ENCODE assay signal across 9 mouse cellular contexts in the genomic region with DNA sequence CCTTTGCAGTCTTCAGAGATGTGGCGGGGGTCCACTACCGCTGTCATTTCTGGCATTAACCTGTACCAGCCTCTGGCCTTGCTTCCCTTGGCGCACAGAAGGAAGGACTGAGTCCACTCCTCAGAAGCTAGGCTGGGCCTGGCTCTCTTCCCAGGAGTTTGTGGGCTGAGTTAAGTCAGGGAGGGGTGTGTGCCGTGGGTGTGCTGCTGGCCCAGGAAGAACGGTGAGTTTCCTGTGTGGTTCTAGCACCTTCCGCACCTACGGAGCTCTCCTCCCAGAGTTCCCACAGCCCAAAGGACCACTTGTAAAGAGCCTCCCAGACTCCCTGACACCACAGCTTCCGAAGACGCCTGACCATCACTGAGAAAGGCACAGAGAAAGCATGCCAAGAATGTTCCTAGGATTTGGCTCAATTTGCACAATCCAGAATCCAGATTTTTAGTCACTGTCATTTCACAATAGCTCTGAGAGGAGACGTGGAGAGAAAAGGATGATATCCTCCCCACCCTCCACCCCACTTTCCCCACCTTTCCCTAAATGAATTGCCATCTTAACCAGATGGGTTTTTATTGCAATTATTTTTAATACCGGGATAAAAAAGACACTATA.
DNase-seq lines count a peak whose midpoint lies in the region; ATAC-seq and TF ChIP-seq lines count a peak whose summit lies in the region.
"Had no signal": no experiment of that assay in that cellular context is flagged by ENCODE, and none has a peak within 500 bp of the region (broad histone marks: within the 10 kb centered on the region; RNA-seq: fewer than 3 reads in every experiment).

No protein-coding gene starts in this region.

- no peaks in the 10 kb centered on the region for H3K36me3 ChIP-seq in C2C12 (ENCODE audit: control insufficient read depth, insufficient read depth)
- H3K36me3 ChIP-seq in intestine, embryonic 15.5 days: no peaks in the 10 kb centered on the region
- H3K36me3 ChIP-seq in limb, embryonic 15.5 days: no peaks in the 10 kb centered on the region
- H3K36me3 ChIP-seq in stomach, embryonic 15.5 days: no peaks in the 10 kb centered on the region

- H3K79me2 ChIP-seq in C2C12 (ENCODE audit: control insufficient read depth, insufficient read depth): peaks cover 30% of the 10 kb centered on the region

- 59% methylated on average over 11 of the region's 11 CpGs for WGBS in intestine, embryonic 15.5 days
- 40% methylated on average over 11 of the region's 11 CpGs for WGBS in limb, embryonic 15.5 days
- whole genome bisulfite sequencing in stomach, embryonic 15.5 days: 47% methylated on average over 11 of the region's 11 CpGs

- H3K27ac ChIP-seq in intestine, embryonic 15.5 days: 0 out of 2 replicates have a peak overlapping the region, but pooled peaks have one; percentile 22
- H3K27ac ChIP-seq in limb, embryonic 15.5 days: peak overlapping the region; percentile 67
- H3K27ac ChIP-seq in stomach, embryonic 15.5 days: peak overlapping the region; percentile 57

- DNase-seq in adrenal gland, postnatal 10 days: peak; percentile 76
- peak; percentile 33 to 42 for DNase-seq in frontal cortex, postnatal 14 days (ENCODE audit: low spot score in 2 of 2)
- DNase-seq in yolk sac, embryonic 10.5 days (ENCODE audit: low spot score): no peak
- no peak for DNase-seq in thymus, postnatal 4 days

- H3K27me3 ChIP-seq in C2C12 (ENCODE audit: control insufficient read depth, insufficient read depth, insufficient read length): no peaks in the 10 kb centered on the region
- H3K27me3 ChIP-seq in intestine, embryonic 15.5 days (replicated peaks): no peaks in the 10 kb centered on the region
- no peaks in the 10 kb centered on the region; the same call in 1 of the 2 replicates for H3K27me3 ChIP-seq in limb, embryonic 15.5 days
- no peaks in the 10 kb centered on the region for H3K27me3 ChIP-seq in stomach, embryonic 15.5 days (replicated peaks)

- peak overlapping the region; percentile 27 for H3K4me3 ChIP-seq in C2C12 (ENCODE audit: insufficient read depth, poor library complexity, severe bottlenecking)
- H3K4me3 ChIP-seq in intestine, embryonic 15.5 days (replicated peaks): no peak overlapping the region
- H3K4me3 ChIP-seq in limb, embryonic 15.5 days: no peak overlapping the region
- no peak overlapping the region for H3K4me3 ChIP-seq in stomach, embryonic 15.5 days (replicated peaks)
- H3K4me3 ChIP-seq: megakaryocyte, embryonic 14.5 days had no signal

- peaks cover 1% of the 10 kb centered on the region for H3K79me3 ChIP-seq in C2C12 (ENCODE audit: low read depth)

- peak overlapping the region; percentile 30 for H3K4me2 ChIP-seq in intestine, embryonic 15.5 days (replicated peaks)
- H3K4me2 ChIP-seq in limb, embryonic 15.5 days: peak overlapping the region; percentile 13
- peak overlapping the region; percentile 29; the same call in 1 of the 2 replicates for H3K4me2 ChIP-seq in stomach, embryonic 15.5 days

- ATAC-seq in intestine, embryonic 15.5 days: no peak
- 0 out of 2 replicates have a peak, but pooled peaks have one; percentile 40 for ATAC-seq in limb, embryonic 15.5 days (ENCODE audit: insufficient number of reproducible peaks, low FRiP score, low TSS enrichment, low read depth)
- peak; percentile 57; the same call in 1 of the 2 replicates for ATAC-seq in stomach, embryonic 15.5 days (ENCODE audit: insufficient read depth, low FRiP score, low read depth)

- H3K9me3 ChIP-seq in intestine, embryonic 15.5 days: no peaks in the 10 kb centered on the region
- H3K9me3 ChIP-seq in limb, embryonic 15.5 days: no peaks in the 10 kb centered on the region
- no peaks in the 10 kb centered on the region for H3K9me3 ChIP-seq in stomach, embryonic 15.5 days
- H3K9me3 ChIP-seq: megakaryocyte, embryonic 14.5 days had no signal

- no peak for TF ChIP-seq CTCF in C2C12 (IDR thresholded peaks at IDR 0.05; ENCODE audit: control insufficient read depth, insufficient read depth, insufficient read length)

- H3K9ac ChIP-seq in intestine, embryonic 15.5 days: no peak overlapping the region
- H3K9ac ChIP-seq in limb, embryonic 15.5 days: no peak overlapping the region
- H3K9ac ChIP-seq in stomach, embryonic 15.5 days: no peak overlapping the region

- H3K4me1 ChIP-seq in intestine, embryonic 15.5 days (replicated peaks): peaks cover 11% of the 10 kb centered on the region
- H3K4me1 ChIP-seq in limb, embryonic 15.5 days: peaks cover 47% of the 10 kb centered on the region
- H3K4me1 ChIP-seq in stomach, embryonic 15.5 days: peaks cover 10% of the 10 kb centered on the region; the same call in 1 of the 2 replicates
- H3K4me1 ChIP-seq: megakaryocyte, embryonic 14.5 days had no signal

- H3ac ChIP-seq in C2C12 (ENCODE audit: control insufficient read depth, insufficient read length, low read depth): no peak overlapping the region

TF ChIP-seq in C2C12, 6 proteins besides CTCF, POLR2A, EP300 and RAD21:
- TF ChIP-seq CEBPB (IDR thresholded peaks at IDR 0.05; ENCODE audit: low read depth) (peak; percentile 92), MAX (IDR thresholded peaks at IDR 0.05) (peak; percentile 42), FOSL1 (IDR thresholded peaks at IDR 0.05; ENCODE audit: insufficient read depth, low read length, poor library complexity, severe bottlenecking) (no peak)

Comparison
In these comparisons a context has a peak if more than half of its experiments do, and no peak if none do; other contexts are left out.
1. DNase-seq: peak in adrenal gland, postnatal 10 days (single experiment) and frontal cortex, postnatal 14 days (2 of 2); none in yolk sac, embryonic 10.5 days (single experiment) and thymus, postnatal 4 days (single experiment).
2. Peak in every context shown above with its lines, with median percentiles within 50 percentile points of each other: H3K27ac ChIP-seq and H3K4me2 ChIP-seq.